Mouse (Mus musculus) frontal cortex, postnatal 14 days (tissue): ENCODE measurements around the gene Skap1.

ENCODE experiments used
- DNase-seq, 2 experiments: peaks; one replicate each; pipeline ENCODE4 v3.0.0; 2022; ENCODE audit warnings: low spot score in 2 of 2

Skap1 gene

GRCm38 (mm10) chr11:96463986-96464715, at the start of gene Skap1:
TSS of gene Skap1 (plus strand) at chr11:96464593.
- DNase-seq, result no peak

- no peak for DNase-seq
Observed at GRCm38 (mm10) chr11:96421074-96421473, 43.3 kb upstream of the Skap1 start.

GRCm38 (mm10) chr11:96421517-96422265, 42.7 kb upstream of the Skap1 start:
- DNase-seq, result no peak

- no peak for DNase-seq
Observed at GRCm38 (mm10) chr11:96425193-96425592, 39.2 kb upstream of the Skap1 start.

- no peak for DNase-seq
Observed at GRCm38 (mm10) chr11:96426191-96426590, 38.2 kb upstream of the Skap1 start.

GRCm38 (mm10) chr11:96426805-96427204, 37.6 kb upstream of the Skap1 start:
- no peak for DNase-seq

GRCm38 (mm10) chr11:96429062-96429461, 35.3 kb upstream of the Skap1 start:
- DNase-seq, result no peak

- DNase-seq, result no peak
Observed at GRCm38 (mm10) chr11:96429891-96430290, 34.5 kb upstream of the Skap1 start.

- DNase-seq, result no peak
Observed at GRCm38 (mm10) chr11:96431871-96432270, 32.5 kb upstream of the Skap1 start.

- DNase-seq, result no peak
Observed at GRCm38 (mm10) chr11:96434888-96435287, 29.5 kb upstream of the Skap1 start.

GRCm38 (mm10) chr11:96436525-96436924, 27.9 kb upstream of the Skap1 start:
- DNase-seq, result no peak

GRCm38 (mm10) chr11:96438787-96439186, 25.6 kb upstream of the Skap1 start:
- no peak for DNase-seq

GRCm38 (mm10) chr11:96441546-96442185, 22.7 kb upstream of the Skap1 start:
- DNase-seq, result no peak

GRCm38 (mm10) chr11:96442468-96442867, 21.9 kb upstream of the Skap1 start:
- DNase-seq, result no peak

GRCm38 (mm10) chr11:96447931-96448330, 16.5 kb upstream of the Skap1 start:
- DNase-seq, result no peak

- no peak for DNase-seq
Observed at GRCm38 (mm10) chr11:96455111-96455510, 9.3 kb upstream of the Skap1 start.

- DNase-seq, result no peak
Observed at GRCm38 (mm10) chr11:96455699-96456326, 8.6 kb upstream of the Skap1 start.

- DNase-seq, result no peak
Observed at GRCm38 (mm10) chr11:96456508-96457305, 7.7 kb upstream of the Skap1 start.

GRCm38 (mm10) chr11:96461766-96462165, 2.6 kb upstream of the Skap1 start:
- no peak for DNase-seq

GRCm38 (mm10) chr11:96462191-96462752, 2.1 kb upstream of the Skap1 start:
- DNase-seq, result no peak

GRCm38 (mm10) chr11:96464716-96465060, 295 bp downstream of the Skap1 start:
- no peak for DNase-seq
